Mouse (Mus musculus) C2C12 (cell line): ENCODE data around the gene Tnk2.

Experiments
- CEBPB ChIP-seq: IDR thresholded peaks from one replicate; pipeline ENCODE4 v1.6.1; 2011; ENCODE audit warnings: low read depth, mild to moderate bottlenecking, control low read depth, moderate library complexity
- CTCF ChIP-seq: IDR thresholded peaks from one replicate; pipeline ENCODE4 v1.5.1; 2011; ENCODE audit not compliant: control insufficient read depth, insufficient read depth, insufficient read length
- FOSL1 ChIP-seq: IDR thresholded peaks from one replicate; pipeline ENCODE4 v1.8.0; 2011; ENCODE audit warnings: mild to moderate bottlenecking, low read length; ENCODE audit not compliant: poor library complexity, insufficient read depth, severe bottlenecking
- MAX ChIP-seq: IDR thresholded peaks from one replicate; pipeline ENCODE4 v1.6.1; 2011; ENCODE audit warnings: mild to moderate bottlenecking, control low read depth
- MYOD1 ChIP-seq: IDR thresholded peaks from one replicate; pipeline ENCODE4 v1.6.1; 2011; ENCODE audit warnings: low read depth; ENCODE audit not compliant: control insufficient read depth, insufficient read length
- MYOG ChIP-seq: IDR thresholded peaks from one replicate; pipeline ENCODE4 v1.6.1; 2011; ENCODE audit not compliant: control insufficient read depth, insufficient read length; ENCODE audit errors: extremely low read depth
- USF1 ChIP-seq: IDR thresholded peaks from one replicate; pipeline ENCODE4 v1.6.1; 2011; ENCODE audit warnings: low read depth, mild to moderate bottlenecking, control low read depth, moderate library complexity

DNA sequence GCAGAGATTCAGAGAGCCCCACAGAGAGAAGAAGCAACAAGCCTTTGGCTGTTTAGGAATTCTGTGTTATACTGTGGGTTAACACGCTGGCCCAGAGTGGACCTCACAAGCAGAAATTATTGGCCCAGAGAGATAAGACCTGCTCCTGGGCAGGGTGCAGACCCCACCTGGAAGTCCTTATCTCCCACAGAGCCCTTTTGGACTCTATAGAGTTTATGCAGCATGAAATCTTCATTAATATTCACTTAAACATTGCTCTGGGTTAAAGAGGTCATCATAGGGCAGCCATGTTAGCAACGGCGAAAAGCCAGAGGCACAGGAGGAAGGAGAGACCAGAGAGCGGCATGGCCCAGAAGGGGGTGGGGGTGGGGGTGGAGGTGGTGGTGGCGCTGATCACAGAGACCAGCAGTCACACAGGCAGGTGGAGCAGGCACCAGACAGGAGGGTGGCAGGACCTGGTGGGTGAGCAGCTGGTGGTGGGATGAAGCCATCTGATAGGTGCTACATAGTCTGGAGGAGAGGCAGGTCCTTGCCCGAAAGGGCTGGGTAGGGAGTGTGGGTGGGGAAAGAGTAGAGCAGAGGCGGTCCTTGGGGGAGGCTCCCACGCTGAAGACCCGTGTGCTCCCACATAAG, 64.3 kb downstream of the Tnk2 start:
- no peak for TF ChIP-seq CTCF
- TF ChIP-seq USF1, result no peak
- TF ChIP-seq MYOD1, result no peak
- no peak for TF ChIP-seq MAX
- no peak for TF ChIP-seq CEBPB
- no peak for TF ChIP-seq MYOG
- no peak for TF ChIP-seq FOSL1
